Mouse (Mus musculus): ENCODE data around the gene Irgm2.

Irgm2 gene

GRCm38 (mm10) chr11:58260156-58260555, 60.7 kb downstream of the Irgm2 start:
- DNase-seq (ENCODE audit: extremely low read depth, low read depth, low spot score): no peak

GRCm38 (mm10) chr11:58261826-58262225, 62.4 kb downstream of the Irgm2 start:
- no peak for DNase-seq (ENCODE audit: extremely low read depth, low read depth, low spot score)

- DNase-seq (ENCODE audit: extremely low read depth, low read depth, low spot score): no peak
These were observed 62.9 kb downstream of the Irgm2 start for GRCm38 (mm10) chr11:58262336-58262735.

DNA sequence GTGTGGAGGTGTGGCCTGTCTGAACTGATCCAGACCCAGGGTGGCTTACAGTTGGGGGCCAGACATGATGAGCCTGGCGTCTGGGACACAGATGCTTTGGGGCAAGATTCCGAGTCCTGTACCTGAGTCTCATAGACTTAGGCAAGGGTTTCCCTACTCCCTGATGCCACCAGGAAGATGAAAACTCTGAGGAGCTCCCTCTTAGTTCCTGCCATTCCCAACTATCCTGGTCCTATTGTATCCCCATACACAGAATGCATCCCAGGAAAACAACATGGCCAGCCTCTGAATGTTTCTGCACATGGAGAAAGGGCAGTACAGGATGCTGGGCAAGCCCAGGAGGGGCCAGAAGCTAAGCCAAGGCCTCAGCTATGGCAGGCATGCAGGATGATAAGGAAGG, 64.1 kb downstream of the Irgm2 start:
- DNase-seq (ENCODE audit: extremely low read depth, low read depth, low spot score): no peak

DNA sequence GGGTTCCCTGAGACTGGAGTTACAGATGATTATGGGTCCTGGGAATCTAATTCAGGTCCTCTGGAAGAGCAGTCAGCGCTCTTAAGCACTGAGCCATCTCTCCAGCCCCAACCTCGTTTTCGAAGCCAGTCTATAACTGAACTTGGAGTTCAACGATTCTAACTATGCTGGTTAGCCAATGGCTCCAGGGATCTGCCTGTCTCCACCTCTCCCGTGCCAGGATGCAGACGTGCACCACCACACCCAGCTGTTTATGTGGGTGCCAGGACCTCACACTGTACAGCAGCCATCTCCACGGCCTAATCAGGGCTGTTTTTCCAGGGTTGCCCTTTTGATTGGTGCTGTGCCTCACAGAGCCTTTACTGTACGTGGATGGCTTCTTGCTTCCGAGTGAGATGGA, 65.1 kb downstream of the Irgm2 start:
- DNase-seq (ENCODE audit: extremely low read depth, low read depth, low spot score): no peak

GRCm38 (mm10) chr11:58268285-58268684, 68.9 kb downstream of the Irgm2 start:
- DNase-seq (ENCODE audit: extremely low read depth, low read depth, low spot score): no peak

Measured in fat pad, adult 2 months (tissue).